Mouse (Mus musculus) CH12.LX (cell line): ENCODE data around the gene Meis2. TPM values are rescaled to one million over a fixed set of nuclear protein-coding genes. Genes with fewer than 3 reads are reported as not detected.

Source experiments
- DNase-seq: peaks from one replicate; pipeline ENCODE4 v3.0.0-alpha.2; 2013; ENCODE audit errors: extremely low read depth
- H3K27ac ChIP-seq: 2 replicates; pipeline ENCODE4 v1.5.1; 2012; ENCODE audit warnings: low read depth, mild to moderate bottlenecking, control low read depth, moderate library complexity; ENCODE audit not compliant: insufficient read depth
- H3K27me3 ChIP-seq: replicated peaks from 2 replicates; pipeline ENCODE3; 2012; ENCODE audit warnings: inconsistent platforms
- H3K36me3 ChIP-seq, 2 experiments: replicated peaks in 1 of 2; 2 replicates each; pipeline versions ENCODE3 to v1.6.1; 2012; ENCODE audit warnings: inconsistent platforms in 1 of 2, low read length in 1 of 2, mild to moderate bottlenecking in 1 of 2, mixed read lengths in 1 of 2, moderate library complexity in 1 of 2; ENCODE audit not compliant: control insufficient read depth in 1 of 2, insufficient read depth in 1 of 2
- H3K4me1 ChIP-seq, 2 experiments: 2 replicates each; pipeline ENCODE4 v1.6.1; 2012; ENCODE audit warnings: inconsistent platforms in 1 of 2, moderate library complexity in 1 of 2; ENCODE audit not compliant: insufficient read depth in 2 of 2, control insufficient read depth in 1 of 2
- H3K4me2 ChIP-seq: 2 replicates; pipeline ENCODE4 v1.6.1; 2012; ENCODE audit warnings: low read depth, mild to moderate bottlenecking, control low read depth; ENCODE audit not compliant: poor library complexity, insufficient read depth, severe bottlenecking
- H3K4me3 ChIP-seq, 3 experiments: fragments of 150-350 bp in 1 of 3; sonication (generic) in 1 of 3; replicated peaks in 1 of 3; 2 replicates each; pipeline versions ENCODE3 to v1.5.1; 2011 to 2012; ENCODE audit warnings: low read depth in 2 of 3, low read length in 2 of 3, mild to moderate bottlenecking in 2 of 3, moderate library complexity in 2 of 3, control low read depth in 1 of 3, improper control_type of control experiment in 1 of 3, inconsistent platforms in 1 of 3, mixed read lengths in 1 of 3; ENCODE audit not compliant: poor library complexity in 1 of 3
- H3K79me2 ChIP-seq: replicated peaks from 2 replicates; pipeline ENCODE4 v1.6.1; 2012; ENCODE audit warnings: mild to moderate bottlenecking, moderate library complexity; ENCODE audit not compliant: control insufficient read depth, poor library complexity, insufficient read depth, severe bottlenecking; ENCODE audit errors: extremely low read depth
- H3K9ac ChIP-seq: 2 replicates; pipeline ENCODE4 v1.6.1; 2012; ENCODE audit warnings: low read depth, mild to moderate bottlenecking, control low read depth, moderate library complexity; ENCODE audit not compliant: insufficient read depth
- H3K9me3 ChIP-seq: replicated peaks from 2 replicates; pipeline ENCODE3; 2012; ENCODE audit warnings: low read length, inconsistent platforms, mixed read lengths
- CHD1 ChIP-seq: IDR thresholded peaks from 2 replicates; pipeline ENCODE4 v1.6.1; 2012; ENCODE audit warnings: low read depth, low read length, improper control_type of control experiment, inconsistent platforms
- CHD2 ChIP-seq: IDR thresholded peaks from 2 replicates; pipeline ENCODE4 v1.6.1; 2011; ENCODE audit warnings: low read length, improper control_type of control experiment
- CTCF ChIP-seq, 2 experiments: IDR thresholded peaks in 1 of 2; conservative IDR thresholded peaks in 1 of 2; 2 replicates each; pipeline ENCODE4 v1.5.1; 2011 to 2012; ENCODE audit warnings: low read depth in 2 of 2, low read length in 2 of 2, improper control_type of control experiment in 1 of 2, inconsistent platforms in 1 of 2, mild to moderate bottlenecking in 1 of 2, moderate library complexity in 1 of 2
- E2F4 ChIP-seq: IDR thresholded peaks from 2 replicates; pipeline ENCODE4 v1.6.1; 2011; ENCODE audit warnings: low read depth, low read length, improper control_type of control experiment; ENCODE audit not compliant: insufficient replicate concordance
- ETS1 ChIP-seq: conservative IDR thresholded peaks from 2 replicates; pipeline ENCODE4 v1.6.1; 2012; ENCODE audit warnings: low read depth, mild to moderate bottlenecking, inconsistent platforms, low read length, improper control_type of control experiment, moderate library complexity
- GABPA ChIP-seq: IDR thresholded peaks from 2 replicates; pipeline ENCODE4 v1.6.1; 2012; ENCODE audit warnings: low read depth, low read length, improper control_type of control experiment, inconsistent platforms; ENCODE audit not compliant: insufficient replicate concordance
- MAX ChIP-seq: IDR thresholded peaks from 2 replicates; pipeline ENCODE4 v1.6.1; 2011; ENCODE audit warnings: low read length, improper control_type of control experiment
- MAZ ChIP-seq: IDR thresholded peaks from 2 replicates; pipeline ENCODE4 v1.6.1; 2012; ENCODE audit warnings: low read depth, mild to moderate bottlenecking, inconsistent platforms, low read length, improper control_type of control experiment, moderate library complexity
- MEF2A ChIP-seq: IDR thresholded peaks from 2 replicates; pipeline ENCODE4 v1.6.1; 2014; ENCODE audit warnings: low read depth, mild to moderate bottlenecking, inconsistent platforms, low read length, improper control_type of control experiment, borderline replicate concordance
- MYC ChIP-seq: IDR thresholded peaks from 2 replicates; pipeline ENCODE4 v1.6.1; 2011; ENCODE audit warnings: low read depth, mild to moderate bottlenecking, improper control_type of control experiment, low read length
- NELFE ChIP-seq: IDR thresholded peaks from 2 replicates; pipeline ENCODE4 v1.6.1; 2011; ENCODE audit warnings: low read depth, low read length, improper control_type of control experiment
- PAX5 ChIP-seq: IDR thresholded peaks from 2 replicates; pipeline ENCODE4 v1.6.1; 2012; ENCODE audit warnings: low read length, inconsistent platforms, mixed read lengths
- POLR2A ChIP-seq: IDR thresholded peaks from 2 replicates; pipeline ENCODE4 v1.6.1; 2011; ENCODE audit warnings: low read depth, mild to moderate bottlenecking, improper control_type of control experiment, low read length
- SIN3A ChIP-seq: IDR thresholded peaks from 2 replicates; pipeline ENCODE4 v1.6.1; 2012; ENCODE audit warnings: low read length, improper control_type of control experiment, inconsistent platforms
- TCF12 ChIP-seq: IDR thresholded peaks from 2 replicates; pipeline ENCODE4 v1.6.1; 2014; ENCODE audit warnings: low read depth, mild to moderate bottlenecking, inconsistent platforms, low read length, improper control_type of control experiment
- USF1 ChIP-seq: IDR thresholded peaks from 2 replicates; pipeline ENCODE4 v1.6.1; 2014; ENCODE audit warnings: low read depth, mild to moderate bottlenecking, inconsistent platforms, low read length, improper control_type of control experiment
- USF2 ChIP-seq: conservative IDR thresholded peaks from 2 replicates; pipeline ENCODE4 v1.6.1; 2011; ENCODE audit warnings: low read depth, low read length, improper control_type of control experiment
- ZKSCAN1 ChIP-seq: IDR thresholded peaks from 2 replicates; pipeline ENCODE4 v1.6.1; 2012; ENCODE audit warnings: low read depth, inconsistent platforms, low read length, improper control_type of control experiment, borderline replicate concordance
- dilution Hi-C: fragments of 300-500 bp; cut with MboI; formaldehyde crosslinking; loops from 2 replicates; pipeline ENCODE4 v1.14.3; 2020; ENCODE audit warnings: low sequenced_read_pairs; ENCODE audit not compliant: extremely low pct_unique_long_range_greater_than_20kb, extremely low pct_ligation_motif_present
- in situ Hi-C: fragments of 300-500 bp; cut with MboI; formaldehyde crosslinking; loops from 3 replicates; pipeline ENCODE4 v1.14.3; 2019; ENCODE audit warnings: low sequenced_read_pairs, low pct_ligation_motif_present, low pct_unique_long_range_greater_than_20kb, mixed read lengths
- polyA plus RNA-seq: library from polyadenylated mRNA; unstranded; fragments of >175 nt; gene quantifications from 2 replicates; pipeline ENCODE4 v1.2.1, GENCODE M21; 2012; ENCODE audit warnings: low read depth; ENCODE audit not compliant: insufficient read length
- total RNA-seq, 2 experiments: library from RNA; depleted of rRNA; stranded (reverse); fragments of 300-350 nt in 1 of 2; fragments of >200 nt in 1 of 2; gene quantifications; 2 replicates each; pipeline ENCODE4 v1.2.3; 2012 to 2014

Meis2 gene
- total and polyA plus RNA-seq, 3 experiments, result not detected

GRCm38 (mm10) chr2:116045048-116045447, 20.6 kb downstream of the Meis2 start:
- Histone ChIP-seq H3K79me2 (no peaks in the 10 kb centered on the region), H3K9me3 (no peaks in the 10 kb centered on the region), H3K4me3 (no peak overlapping the region), H3K27ac (no peak overlapping the region), H3K9ac (no peak overlapping the region), H3K27me3 (no peaks in the 10 kb centered on the region), H3K4me2 (no peak overlapping the region), H3K4me1 (no peaks in the 10 kb centered on the region; a peak in 1 of 4 replicates), H3K36me3 (no peaks in the 10 kb centered on the region)
- TF ChIP-seq MAX (no peak), E2F4 (no peak), POLR2A (no peak), PAX5 (no peak), CHD2 (no peak), NELFE (no peak), USF1 (no peak), GABPA (no peak), MYC (no peak), SIN3A (no peak), CTCF (conservative IDR thresholded peaks at IDR 0.05 in 1 of 2, IDR thresholded peaks at IDR 0.05 in 1 of 2; ENCODE audit: low read depth in 2 of 2, low read length in 2 of 2) (no peak), USF2 (no peak), MAZ (no peak), CHD1 (no peak), TCF12 (no peak), ZKSCAN1 (no peak), ETS1 (no peak)
- DNase-seq, result no peak
- in situ Hi-C loops, result no loop called here
- dilution Hi-C loops, result no loop called here

- in situ Hi-C loops (no loop called here), dilution Hi-C loops (no loop called here)
- H3K27ac ChIP-seq, result no peak overlapping the region
- no peak overlapping the region for H3K4me3 ChIP-seq
- H3K9ac ChIP-seq, result no peak overlapping the region
- no peaks in the 10 kb centered on the region for H3K36me3 ChIP-seq
- H3K9me3 ChIP-seq, result no peaks in the 10 kb centered on the region
- H3K79me2 ChIP-seq, result no peaks in the 10 kb centered on the region
- TF ChIP-seq MAZ (no peak), MEF2A (no peak)
- peaks cover 0 to 6% of the 10 kb centered on the region in 2 experiments; a peak in 1 of 4 replicates for H3K4me1 ChIP-seq
- no peaks in the 10 kb centered on the region for H3K27me3 ChIP-seq
- DNase-seq, result no peak
- no peak overlapping the region for H3K4me2 ChIP-seq
These were observed 22.5 kb downstream of the Meis2 start for GRCm38 (mm10) chr2:116042934-116043698.
